Mouse (Mus musculus): ENCODE data around the gene D330020A13Rik. TPM values are rescaled to one million over a fixed set of nuclear protein-coding genes. Genes with fewer than 3 reads are reported as not detected.
A peak's percentile ranks its signal among the peaks of the same experiment; 100 is the strongest.

D330020A13Rik gene
- polyA plus RNA-seq (2015; fragmentation: Nextera tagmentation; extraction: Ambion mirVana): 0.35 and 0.51 TPM in 2 replicates

- Histone ChIP-seq H3K27ac (replicated peaks) (no peak within 1 kb of the TSS), H3K4me3 (ENCODE audit: low read depth, low read length) (peak within 1 kb of the TSS; percentile 61), H3K36me3 (ENCODE audit: control insufficient read depth, insufficient read depth, low read length) (no peaks in the 10 kb centered on the region), H3K9me3 (ENCODE audit: control insufficient read depth, low read length) (no peaks in the 10 kb centered on the region), H3K9ac (ENCODE audit: low read length) (peak within 1 kb of the TSS; percentile 67), H3K27me3 (ENCODE audit: control insufficient read depth, insufficient read depth, low read length) (no peaks in the 10 kb centered on the region), H3K4me2 (replicated peaks; ENCODE audit: low read depth) (peak within 1 kb of the TSS; percentile 98), H3K4me1 (replicated peaks; ENCODE audit: control insufficient read depth, insufficient read depth) (no peaks in the 10 kb centered on the region)
- TF ChIP-seq EP300 (optimal IDR thresholded peaks at IDR 0.05) (no peak), CTCF (IDR thresholded peaks at IDR 0.05; ENCODE audit: low read depth) (no peak)
- peak; percentile 69 for DNase-seq (ENCODE audit: low spot score)
- WGBS: under 1% methylated on average over 56 of the region's 79 CpGs
- peak; percentile 75 for ATAC-seq (ENCODE audit: low FRiP score, low TSS enrichment)
Observed at GRCm38 (mm10) chr6:120294056-120294784, at the start of gene D330020A13Rik, which contains the start of gene B4galnt3. D330020A13Rik (plus strand) TSS chr6:120294364. B4galnt3 (minus strand) TSS chr6:120294559.

- ATAC-seq (ENCODE audit: low FRiP score, low TSS enrichment) (no peak), DNase-seq (ENCODE audit: low spot score) (no peak)
- no peak overlapping the region for H3K9ac ChIP-seq (ENCODE audit: low read length)
- 84% methylated on average over 5 of the region's 5 CpGs for WGBS
- H3K4me2 ChIP-seq (replicated peaks; ENCODE audit: low read depth): no peak overlapping the region
- no peaks in the 10 kb centered on the region for H3K27me3 ChIP-seq (ENCODE audit: control insufficient read depth, insufficient read depth, low read length)
- H3K9me3 ChIP-seq (ENCODE audit: control insufficient read depth, low read length): no peaks in the 10 kb centered on the region
- no peak overlapping the region for H3K4me3 ChIP-seq (ENCODE audit: low read depth, low read length)
- no peak for TF ChIP-seq EP300 (optimal IDR thresholded peaks at IDR 0.05)
- TF ChIP-seq CTCF (IDR thresholded peaks at IDR 0.05; ENCODE audit: low read depth): no peak
- H3K4me1 ChIP-seq (replicated peaks; ENCODE audit: control insufficient read depth, insufficient read depth): no peaks in the 10 kb centered on the region
- no peaks in the 10 kb centered on the region for H3K36me3 ChIP-seq (ENCODE audit: control insufficient read depth, insufficient read depth, low read length)
- no peak overlapping the region for H3K27ac ChIP-seq (replicated peaks)
Observed at GRCm38 (mm10) chr6:120246676-120247075, 47.5 kb upstream of the D330020A13Rik start.

- no peaks in the 10 kb centered on the region for H3K9me3 ChIP-seq (ENCODE audit: control insufficient read depth, low read length)
- no peaks in the 10 kb centered on the region for H3K27me3 ChIP-seq (ENCODE audit: control insufficient read depth, insufficient read depth, low read length)
- H3K36me3 ChIP-seq (ENCODE audit: control insufficient read depth, insufficient read depth, low read length): no peaks in the 10 kb centered on the region
- H3K4me3 ChIP-seq (ENCODE audit: low read depth, low read length): no peak overlapping the region
- DNase-seq (ENCODE audit: low spot score) (no peak), ATAC-seq (ENCODE audit: low FRiP score, low TSS enrichment) (no peak)
- no peak overlapping the region for H3K9ac ChIP-seq (ENCODE audit: low read length)
- H3K4me1 ChIP-seq (replicated peaks; ENCODE audit: control insufficient read depth, insufficient read depth): no peaks in the 10 kb centered on the region
- H3K27ac ChIP-seq (replicated peaks): no peak overlapping the region
- WGBS: 74% methylated on average over 5 of the region's 5 CpGs
- no peak overlapping the region for H3K4me2 ChIP-seq (replicated peaks; ENCODE audit: low read depth)
- TF ChIP-seq CTCF (IDR thresholded peaks at IDR 0.05; ENCODE audit: low read depth) (no peak), EP300 (optimal IDR thresholded peaks at IDR 0.05) (no peak)
Observed at GRCm38 (mm10) chr6:120249831-120250230, 44.3 kb upstream of the D330020A13Rik start.

GRCm38 (mm10) chr6:120251010-120251409, 43.2 kb upstream of the D330020A13Rik start:
- Histone ChIP-seq H3K36me3 (ENCODE audit: control insufficient read depth, insufficient read depth, low read length) (no peaks in the 10 kb centered on the region), H3K4me2 (replicated peaks; ENCODE audit: low read depth) (no peak overlapping the region), H3K4me3 (ENCODE audit: low read depth, low read length) (no peak overlapping the region), H3K9me3 (ENCODE audit: control insufficient read depth, low read length) (no peaks in the 10 kb centered on the region), H3K4me1 (replicated peaks; ENCODE audit: control insufficient read depth, insufficient read depth) (no peaks in the 10 kb centered on the region), H3K9ac (ENCODE audit: low read length) (no peak overlapping the region), H3K27me3 (ENCODE audit: control insufficient read depth, insufficient read depth, low read length) (no peaks in the 10 kb centered on the region), H3K27ac (replicated peaks) (no peak overlapping the region)
- 61% methylated on average over 7 of the region's 7 CpGs for WGBS
- peak; percentile 78 for ATAC-seq (ENCODE audit: low FRiP score, low TSS enrichment)
- no peak for TF ChIP-seq EP300 (optimal IDR thresholded peaks at IDR 0.05)
- TF ChIP-seq CTCF (IDR thresholded peaks at IDR 0.05; ENCODE audit: low read depth): no peak
- DNase-seq (ENCODE audit: low spot score): peak; percentile 43

- Histone ChIP-seq H3K9ac (ENCODE audit: low read length) (no peak overlapping the region), H3K4me3 (ENCODE audit: low read depth, low read length) (no peak overlapping the region), H3K4me1 (replicated peaks; ENCODE audit: control insufficient read depth, insufficient read depth) (no peaks in the 10 kb centered on the region), H3K4me2 (replicated peaks; ENCODE audit: low read depth) (no peak overlapping the region), H3K27ac (replicated peaks) (no peak overlapping the region), H3K36me3 (ENCODE audit: control insufficient read depth, insufficient read depth, low read length) (no peaks in the 10 kb centered on the region), H3K9me3 (ENCODE audit: control insufficient read depth, low read length) (no peaks in the 10 kb centered on the region), H3K27me3 (ENCODE audit: control insufficient read depth, insufficient read depth, low read length) (no peaks in the 10 kb centered on the region)
- no peak for TF ChIP-seq EP300 (optimal IDR thresholded peaks at IDR 0.05)
- TF ChIP-seq CTCF (IDR thresholded peaks at IDR 0.05; ENCODE audit: low read depth): no peak
- ATAC-seq (ENCODE audit: low FRiP score, low TSS enrichment): no peak
- 88% methylated on average over 2 of the region's 2 CpGs for WGBS
- no peak for DNase-seq (ENCODE audit: low spot score)
Observed at GRCm38 (mm10) chr6:120252741-120253140, 41.4 kb upstream of the D330020A13Rik start.

GRCm38 (mm10) chr6:120254640-120255039, 39.5 kb upstream of the D330020A13Rik start:
- Histone ChIP-seq H3K4me1 (replicated peaks; ENCODE audit: control insufficient read depth, insufficient read depth) (no peaks in the 10 kb centered on the region), H3K4me2 (replicated peaks; ENCODE audit: low read depth) (no peak overlapping the region), H3K9ac (ENCODE audit: low read length) (no peak overlapping the region), H3K4me3 (ENCODE audit: low read depth, low read length) (no peak overlapping the region), H3K36me3 (ENCODE audit: control insufficient read depth, insufficient read depth, low read length) (no peaks in the 10 kb centered on the region), H3K27ac (replicated peaks) (peak overlapping the region; percentile 67), H3K9me3 (ENCODE audit: control insufficient read depth, low read length) (no peaks in the 10 kb centered on the region), H3K27me3 (ENCODE audit: control insufficient read depth, insufficient read depth, low read length) (no peaks in the 10 kb centered on the region)
- ATAC-seq (ENCODE audit: low FRiP score, low TSS enrichment) (peak; percentile 24; the same call in 1 of the 2 replicates), DNase-seq (ENCODE audit: low spot score) (peak; percentile 26)
- TF ChIP-seq CTCF (IDR thresholded peaks at IDR 0.05; ENCODE audit: low read depth) (no peak), EP300 (optimal IDR thresholded peaks at IDR 0.05) (no peak)
- 42% methylated on average over 4 of the region's 4 CpGs for WGBS
